Mouse (Mus musculus) kidney, embryonic 15.5 days (tissue): Measurements from ENCODE around the gene Extl1. TPM values are rescaled to one million over a fixed set of nuclear protein-coding genes. Genes with fewer than 3 reads are reported as not detected.

Experiments used
- ATAC-seq: fragments of 200-750 bp; cut with Nextera tagmentation; replicated peaks from 2 replicates; pipeline ENCODE4 v1.8.0; 2017; ENCODE audit warnings: moderate TSS enrichment; ENCODE audit not compliant: low FRiP score
- H3K27ac ChIP-seq: fragments of 300-500 bp; sonication (generic); 2 replicates; pipeline ENCODE4 v1.5.1; 2015; ENCODE audit warnings: mild to moderate bottlenecking, inconsistent platforms
- H3K27me3 ChIP-seq: fragments of 300-500 bp; sonication (generic); 2 replicates; pipeline ENCODE4 v1.6.1; 2015; ENCODE audit warnings: inconsistent platforms
- H3K36me3 ChIP-seq: fragments of 300-500 bp; sonication (generic); 2 replicates; pipeline ENCODE4 v1.6.1; 2015; ENCODE audit warnings: inconsistent platforms
- H3K4me1 ChIP-seq: fragments of 300-500 bp; sonication (generic); 2 replicates; pipeline ENCODE4 v1.6.1; 2015; ENCODE audit warnings: inconsistent platforms
- H3K4me2 ChIP-seq: fragments of 300-500 bp; sonication (generic); 2 replicates; pipeline ENCODE4 v1.6.1; 2015; ENCODE audit warnings: moderate library complexity, mild to moderate bottlenecking, inconsistent platforms
- H3K4me3 ChIP-seq: fragments of 300-500 bp; sonication (generic); replicated peaks from 2 replicates; pipeline ENCODE4 v1.5.1; 2015; ENCODE audit warnings: mild to moderate bottlenecking, inconsistent platforms
- H3K9ac ChIP-seq: fragments of 300-500 bp; sonication (generic); 2 replicates; pipeline ENCODE4 v1.6.1; 2015; ENCODE audit warnings: mild to moderate bottlenecking, inconsistent platforms
- H3K9me3 ChIP-seq: fragments of 300-500 bp; sonication (generic); replicated peaks from 2 replicates; pipeline ENCODE4 v1.6.1; 2016; ENCODE audit warnings: inconsistent platforms
- WGBS: fragments of 180-500 bp; shearing (Covaris S2); methylation state at CpG from one replicate; pipeline ENCODE4 v1.1.7; 2015; ENCODE audit warnings: mixed read lengths; 5-methylcytosine and 5-hydroxymethylcytosine counted together
- polyA plus RNA-seq: library from polyadenylated mRNA; unstranded; fragments of >200 nt; fragmentation: Nextera tagmentation; extraction: Ambion mirVana; gene quantifications from 2 replicates; pipeline ENCODE4 v1.2.1, GENCODE M21; 2015

The Extl1 gene
- polyA plus RNA-seq, 1 experiment from 2014 or later, result 0.53 TPM

GRCm38 (mm10) chr4:134401856-134402570, 18.4 kb upstream of the Extl1 start:
- WGBS, result 65% methylated on average over 16 of the region's 16 CpGs

GRCm38 (mm10) chr4:134401181-134401661, 17.6 kb upstream of the Extl1 start:
- WGBS, result 2% methylated on average over 19 of the region's 19 CpGs
- no peaks in the 10 kb centered on the region for H3K27me3 ChIP-seq
- ATAC-seq, result peak; percentile 78; the same call in 1 of the 2 replicates
- H3K27ac ChIP-seq, result no peak overlapping the region; the same call in 1 of the 2 replicates
- H3K4me1 ChIP-seq, result peaks cover 38% of the 10 kb centered on the region
- peaks cover 4% of the 10 kb centered on the region for H3K36me3 ChIP-seq
- peak overlapping the region; percentile 79 for H3K4me2 ChIP-seq
- H3K9me3 ChIP-seq, result no peaks in the 10 kb centered on the region
- 0 out of 2 replicates have a peak overlapping the region, but pooled peaks have one; percentile 15 for H3K9ac ChIP-seq
- H3K4me3 ChIP-seq, result peak overlapping the region; percentile 40

More at GRCm38 (mm10) chr4:134401856-134402570, 18.4 kb upstream of the Extl1 start:
- Histone ChIP-seq H3K9me3 (no peaks in the 10 kb centered on the region), H3K27ac (no peak overlapping the region), H3K4me3 (peak overlapping the region; percentile 40; the same call in 1 of the 2 replicates), H3K4me2 (peak overlapping the region; percentile 79), H3K36me3 (peaks cover 4% of the 10 kb centered on the region), H3K9ac (no peak overlapping the region), H3K27me3 (no peaks in the 10 kb centered on the region), H3K4me1 (peaks cover 37% of the 10 kb centered on the region)
- ATAC-seq, result no peak

GRCm38 (mm10) chr4:134400206-134400605, 16.6 kb upstream of the Extl1 start:
- WGBS, result 34% methylated on average over 5 of the region's 5 CpGs
- no peak overlapping the region for H3K9ac ChIP-seq
- no peak overlapping the region for H3K4me2 ChIP-seq
- no peaks in the 10 kb centered on the region for H3K9me3 ChIP-seq
- H3K4me3 ChIP-seq, result no peak overlapping the region
- H3K27ac ChIP-seq, result no peak overlapping the region
- peaks cover 42% of the 10 kb centered on the region for H3K4me1 ChIP-seq
- no peaks in the 10 kb centered on the region for H3K36me3 ChIP-seq
- no peak for ATAC-seq
- H3K27me3 ChIP-seq, result no peaks in the 10 kb centered on the region

- Histone ChIP-seq H3K36me3 (no peaks in the 10 kb centered on the region), H3K27ac (peak overlapping the region; percentile 80), H3K9ac (no peak overlapping the region), H3K4me1 (peaks cover 34% of the 10 kb centered on the region), H3K4me3 (peak overlapping the region; percentile 61; the same call in 1 of the 2 replicates), H3K4me2 (peak overlapping the region; percentile 76), H3K9me3 (no peaks in the 10 kb centered on the region), H3K27me3 (no peaks in the 10 kb centered on the region)
- 85% methylated on average over 9 of the region's 9 CpGs for WGBS
- no peak for ATAC-seq
These were observed 14.1 kb upstream of the Extl1 start for GRCm38 (mm10) chr4:134397732-134398131.

- Histone ChIP-seq H3K4me3 (peak overlapping the region; percentile 61), H3K27ac (peak overlapping the region; percentile 80), H3K27me3 (no peaks in the 10 kb centered on the region), H3K36me3 (no peaks in the 10 kb centered on the region), H3K9ac (peak overlapping the region; percentile 36; the same call in 1 of the 2 replicates), H3K4me2 (peak overlapping the region; percentile 76), H3K9me3 (no peaks in the 10 kb centered on the region), H3K4me1 (peaks cover 34% of the 10 kb centered on the region)
- peak; percentile 43; the same call in 1 of the 2 replicates for ATAC-seq
- 19% methylated on average over 7 of the region's 7 CpGs for WGBS
These were observed 13.5 kb upstream of the Extl1 start for GRCm38 (mm10) chr4:134397121-134397520.

- ATAC-seq, result peak; percentile 98
- H3K4me3 ChIP-seq, result peak within 1 kb of the TSS; percentile 61
- H3K4me2 ChIP-seq, result peak within 1 kb of the TSS; percentile 76
- H3K9ac ChIP-seq, result peak within 1 kb of the TSS; percentile 64
- peaks cover 26% of the 10 kb centered on the region for H3K4me1 ChIP-seq
- under 1% methylated on average over 31 of the region's 31 CpGs for WGBS
- H3K27me3 ChIP-seq, result no peaks in the 10 kb centered on the region
- H3K9me3 ChIP-seq, result no peaks in the 10 kb centered on the region
- peak within 1 kb of the TSS; percentile 80 for H3K27ac ChIP-seq
- H3K36me3 ChIP-seq, result no peaks in the 10 kb centered on the region
These were observed 12.6 kb upstream of the Extl1 start, which contains the start of gene Pafah2 for GRCm38 (mm10) chr4:134395977-134396825. Gene Pafah2 (plus strand): TSS chr4:134396320.

GRCm38 (mm10) chr4:134395142-134395541, 11.5 kb upstream of the Extl1 start:
- H3K4me1 ChIP-seq, result peaks cover 20% of the 10 kb centered on the region
- peak overlapping the region; percentile 76; the same call in 1 of the 2 replicates for H3K4me2 ChIP-seq
- ATAC-seq, result no peak
- no peak overlapping the region for H3K27ac ChIP-seq
- H3K4me3 ChIP-seq, result no peak overlapping the region
- H3K27me3 ChIP-seq, result no peaks in the 10 kb centered on the region
- H3K9me3 ChIP-seq, result no peaks in the 10 kb centered on the region
- H3K36me3 ChIP-seq, result no peaks in the 10 kb centered on the region
- no peak overlapping the region for H3K9ac ChIP-seq
- 93% methylated on average over 7 of the region's 7 CpGs for WGBS

GRCm38 (mm10) chr4:134393026-134393425, 9.4 kb upstream of the Extl1 start:
- no peak overlapping the region for H3K4me2 ChIP-seq
- ATAC-seq, result no peak

GRCm38 (mm10) chr4:134392595-134392994, 8.9 kb upstream of the Extl1 start:
- WGBS, result 22% methylated on average over 8 of the region's 8 CpGs
- no peak for ATAC-seq

More at GRCm38 (mm10) chr4:134393026-134393425, 9.4 kb upstream of the Extl1 start:
- H3K36me3 ChIP-seq, result no peaks in the 10 kb centered on the region
- H3K4me3 ChIP-seq, result no peak overlapping the region
- WGBS, result 31% methylated on average over 12 of the region's 12 CpGs
- H3K27ac ChIP-seq, result no peak overlapping the region
- H3K9ac ChIP-seq, result no peak overlapping the region
- peaks cover 22% of the 10 kb centered on the region for H3K4me1 ChIP-seq
- H3K27me3 ChIP-seq, result no peaks in the 10 kb centered on the region
- no peaks in the 10 kb centered on the region for H3K9me3 ChIP-seq

GRCm38 (mm10) chr4:134391636-134392035, 8.0 kb upstream of the Extl1 start:
- ATAC-seq, result no peak
- H3K9ac ChIP-seq, result no peak overlapping the region
- no peak overlapping the region for H3K4me2 ChIP-seq
- no peak overlapping the region for H3K4me3 ChIP-seq
- H3K27me3 ChIP-seq, result no peaks in the 10 kb centered on the region
- no peaks in the 10 kb centered on the region for H3K9me3 ChIP-seq
- peaks cover 13% of the 10 kb centered on the region; the same call in 1 of the 2 replicates for H3K4me1 ChIP-seq
- H3K36me3 ChIP-seq, result no peaks in the 10 kb centered on the region
- 86% methylated on average over 1 of the region's 1 CpGs for WGBS
- H3K27ac ChIP-seq, result no peak overlapping the region

More at GRCm38 (mm10) chr4:134392595-134392994, 8.9 kb upstream of the Extl1 start:
- H3K9ac ChIP-seq, result no peak overlapping the region
- no peak overlapping the region for H3K4me3 ChIP-seq
- H3K36me3 ChIP-seq, result no peaks in the 10 kb centered on the region
- H3K4me2 ChIP-seq, result no peak overlapping the region
- peaks cover 19% of the 10 kb centered on the region for H3K4me1 ChIP-seq
- H3K27ac ChIP-seq, result no peak overlapping the region
- H3K27me3 ChIP-seq, result no peaks in the 10 kb centered on the region
- no peaks in the 10 kb centered on the region for H3K9me3 ChIP-seq

- Histone ChIP-seq H3K4me3 (no peak overlapping the region), H3K27me3 (no peaks in the 10 kb centered on the region), H3K36me3 (no peaks in the 10 kb centered on the region), H3K9me3 (no peaks in the 10 kb centered on the region), H3K9ac (no peak overlapping the region), H3K4me1 (peaks cover 10% of the 10 kb centered on the region; the same call in 1 of the 2 replicates), H3K27ac (no peak overlapping the region), H3K4me2 (no peak overlapping the region)
- 12% methylated on average over 5 of the region's 5 CpGs for WGBS
- ATAC-seq, result no peak
These were observed 4.7 kb upstream of the Extl1 start for GRCm38 (mm10) chr4:134388397-134388796.
